Mouse (Mus musculus) lung, postnatal 10 days (tissue): Measurements from ENCODE around the gene Tmem120b.

ENCODE experiments used
- DNase-seq: peaks from one replicate; pipeline ENCODE4 v3.0.0; 2021

Gene Tmem120b

DNA sequence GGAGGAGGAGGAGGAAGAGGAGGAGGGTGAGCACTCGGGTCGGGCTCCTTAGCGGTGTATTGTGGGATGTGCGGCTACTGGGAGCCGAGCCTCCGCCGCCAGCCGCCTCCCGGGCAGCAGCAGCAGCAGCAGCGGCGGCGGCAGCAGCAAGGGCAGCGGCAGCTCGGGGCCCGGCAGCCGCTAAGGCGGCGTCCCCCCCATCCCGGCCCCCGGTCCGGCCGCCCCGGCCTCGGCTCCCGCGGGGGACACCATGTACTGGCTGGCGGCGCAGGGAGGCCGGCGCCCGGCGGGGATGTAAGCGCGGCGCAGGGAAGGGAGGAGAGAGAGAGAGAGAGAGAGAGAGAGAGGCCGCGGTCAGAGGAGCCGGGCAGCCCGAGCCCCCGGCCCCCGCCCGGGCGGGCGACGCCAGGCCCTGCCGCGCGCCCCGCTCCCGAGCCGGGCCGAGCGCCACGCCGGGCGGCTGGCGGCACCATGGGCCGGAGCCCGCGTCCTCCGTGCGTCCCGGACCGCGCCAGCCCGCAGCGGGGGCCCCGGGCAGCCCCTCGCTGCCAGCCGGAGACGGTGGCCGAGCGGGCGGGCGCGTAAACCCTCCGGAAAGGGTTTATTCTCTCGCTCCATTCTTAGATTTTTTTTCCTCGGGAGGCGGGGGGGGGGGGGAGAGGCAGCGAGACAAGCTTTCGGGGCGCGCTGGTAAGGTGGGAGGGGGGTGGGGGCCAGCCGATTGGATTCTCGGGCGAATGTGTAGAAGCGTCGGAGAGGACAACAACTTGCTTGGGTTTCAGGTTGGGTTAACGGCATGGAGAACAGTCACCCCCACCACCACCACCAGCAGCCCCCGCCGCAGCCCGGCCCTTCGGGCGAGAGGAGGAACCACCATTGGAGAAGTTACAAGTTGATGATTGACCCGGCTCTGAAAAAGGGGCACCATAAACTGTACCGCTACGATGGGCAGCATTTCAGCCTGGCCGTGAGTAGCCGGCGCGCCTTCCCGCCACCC is 74.2 kb downstream of the Tmem120b start, which contains the start of gene Setd1b:
TSS of gene Setd1b (plus strand) at position 33 of the 997 bp plus-strand sequence.
- DNase-seq = peak; percentile 69

- DNase-seq = peak; percentile 72
Observed at GRCm38 (mm10) chr5:123143251-123143970, 75.2 kb downstream of the Tmem120b start.

DNA sequence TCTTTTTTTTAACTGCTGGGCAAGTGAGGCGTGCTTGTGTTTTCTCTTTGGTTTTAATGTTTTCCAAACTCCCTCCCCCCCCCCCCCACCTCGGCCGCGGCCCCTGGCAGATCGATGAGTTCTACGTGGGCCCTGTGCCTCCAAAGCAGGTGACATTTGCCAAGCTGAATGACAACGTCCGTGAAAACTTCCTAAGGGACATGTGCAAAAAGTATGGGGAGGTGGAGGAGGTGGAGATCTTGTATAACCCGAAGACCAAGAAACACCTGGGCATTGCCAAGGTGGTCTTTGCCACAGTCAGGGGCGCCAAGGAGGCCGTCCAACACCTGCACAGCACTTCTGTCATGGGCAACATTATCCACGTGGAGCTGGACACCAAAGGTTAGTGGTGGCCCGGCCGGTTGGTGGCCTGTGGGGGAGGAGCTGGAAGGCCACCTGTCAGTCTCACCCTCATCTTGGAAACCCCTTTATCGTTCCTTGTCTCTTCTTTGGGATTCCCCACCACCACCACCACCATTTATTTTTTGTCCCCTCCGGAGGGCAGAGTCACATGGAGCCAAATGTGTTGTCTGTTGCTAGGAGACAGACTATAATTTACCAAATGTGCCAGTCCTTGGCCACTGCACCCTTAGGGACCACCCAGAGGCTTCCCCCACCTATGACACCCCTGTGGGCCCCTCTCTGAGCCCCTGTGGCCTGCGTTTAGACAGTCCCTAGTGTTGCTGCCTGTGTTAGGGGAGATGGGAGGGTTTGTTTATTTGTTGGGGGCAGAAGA is 75.9 kb downstream of the Tmem120b start:
- no peak for DNase-seq

- no peak for DNase-seq
Observed at GRCm38 (mm10) chr5:123144746-123145590, 76.8 kb downstream of the Tmem120b start.

GRCm38 (mm10) chr5:123146357-123146756 is 78.1 kb downstream of the Tmem120b start:
- no peak for DNase-seq

- DNase-seq = no peak
Observed at GRCm38 (mm10) chr5:123147569-123147968, 79.4 kb downstream of the Tmem120b start.

- no peak for DNase-seq
Observed at GRCm38 (mm10) chr5:123148073-123148722, 80.0 kb downstream of the Tmem120b start.

DNA sequence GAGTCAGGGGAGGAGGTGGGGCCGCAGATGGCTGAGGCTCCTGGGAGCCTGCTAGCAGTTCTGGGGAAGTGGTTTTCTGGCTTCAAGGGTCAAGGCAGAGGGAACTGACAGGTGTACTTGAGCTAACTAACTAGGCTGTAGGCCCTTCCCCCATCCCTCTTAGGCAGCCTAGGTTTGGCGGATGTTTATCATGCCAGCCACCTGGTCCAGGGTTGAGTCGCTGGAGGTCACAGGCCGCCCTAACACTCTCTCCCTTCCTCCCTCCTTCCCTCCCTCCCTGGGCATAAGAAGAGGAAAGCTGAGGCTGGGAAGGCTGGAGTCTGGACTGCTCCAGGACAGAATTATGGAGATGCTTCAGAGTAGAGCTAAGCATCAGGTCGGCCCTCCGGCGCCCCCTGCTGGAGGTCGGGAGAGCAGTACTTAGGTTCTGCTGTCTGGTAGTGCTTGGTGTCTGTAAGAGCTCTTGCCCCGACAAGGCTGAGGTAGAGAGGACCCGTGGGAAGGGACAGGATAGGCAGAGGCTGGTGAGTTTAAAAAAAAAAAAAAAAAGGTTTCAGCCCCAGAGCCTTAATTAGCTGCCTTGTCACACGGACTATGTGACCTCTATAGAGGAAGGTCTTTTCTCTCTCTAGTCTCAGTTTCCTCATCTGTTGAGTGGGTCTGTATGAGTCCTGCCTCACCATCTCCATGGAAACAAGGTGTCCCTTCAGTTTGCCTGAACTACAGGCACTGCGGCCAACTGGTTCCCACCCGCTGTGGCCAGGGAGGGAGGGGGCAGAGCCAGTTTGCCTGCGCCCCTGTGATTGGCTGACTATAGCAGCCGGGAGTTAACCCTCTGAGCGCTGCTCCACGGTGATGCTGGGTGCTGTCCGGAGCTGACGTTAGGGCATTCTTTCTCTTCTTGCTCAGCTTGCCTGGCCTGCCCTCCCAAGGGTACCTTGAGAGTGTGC is 81.5 kb downstream of the Tmem120b start:
- peak; percentile 94 for DNase-seq

DNA sequence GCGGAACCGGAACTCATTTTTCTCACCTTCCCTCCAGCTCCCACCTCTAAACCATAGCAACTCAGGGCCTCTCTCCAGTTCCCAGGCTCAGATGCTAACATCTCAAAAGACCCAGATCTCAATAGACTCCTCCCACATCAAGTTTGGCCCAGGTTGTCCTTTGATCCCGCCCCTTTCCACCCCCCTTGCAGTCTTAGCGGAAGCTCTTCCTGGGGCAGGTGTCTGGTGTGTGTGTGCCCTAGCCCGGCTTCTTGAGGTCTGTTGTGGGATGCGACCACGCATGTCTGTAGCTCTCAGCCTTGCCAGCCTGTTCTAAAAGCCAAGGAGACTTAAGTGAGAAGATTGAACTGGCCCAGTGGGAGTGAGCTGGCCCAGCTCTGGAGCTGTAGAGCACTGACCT is 82.4 kb downstream of the Tmem120b start:
- DNase-seq = peak; percentile 52

DNA sequence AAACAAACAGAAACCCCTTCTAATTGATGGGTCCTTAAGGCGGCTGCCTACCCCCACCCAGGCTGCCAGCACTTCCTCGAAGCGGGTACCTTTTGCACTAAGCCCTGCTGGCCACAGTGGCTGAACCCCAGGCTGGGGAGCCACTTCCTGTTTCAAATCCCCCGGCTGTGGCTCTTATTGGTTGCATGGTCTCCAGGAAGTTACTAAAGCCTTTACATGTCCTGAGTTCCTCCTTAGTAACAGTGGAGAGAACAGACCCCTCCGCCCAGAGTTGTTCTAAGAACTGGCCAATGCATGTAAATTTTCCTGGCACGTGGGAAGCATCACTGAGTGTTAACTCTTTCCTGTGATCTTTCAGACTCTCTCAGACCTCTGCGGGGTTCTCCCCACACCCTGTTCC is 82.9 kb downstream of the Tmem120b start:
- peak; percentile 63 for DNase-seq

GRCm38 (mm10) chr5:123151707-123152362 is 83.6 kb downstream of the Tmem120b start:
- no peak for DNase-seq

DNA sequence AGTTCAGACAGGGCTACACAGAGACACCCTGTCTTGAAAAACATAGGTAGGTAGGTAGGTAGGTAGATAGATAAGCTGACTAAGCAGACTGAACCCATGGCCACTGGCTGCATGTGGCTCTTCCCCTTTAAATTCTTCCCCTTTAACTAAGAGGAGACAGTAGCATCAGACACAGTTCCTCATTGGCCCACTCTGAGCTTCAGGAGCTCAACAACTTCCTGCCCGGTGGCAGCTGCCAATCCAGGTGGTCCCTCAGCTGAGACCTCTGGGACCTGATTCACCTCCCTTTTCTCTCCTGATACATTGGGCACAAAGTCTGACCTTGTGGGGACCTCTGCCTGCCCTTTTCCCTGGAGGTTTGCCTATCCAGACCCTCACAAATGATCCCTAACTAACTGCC is 84.7 kb downstream of the Tmem120b start:
- DNase-seq = no peak

DNA sequence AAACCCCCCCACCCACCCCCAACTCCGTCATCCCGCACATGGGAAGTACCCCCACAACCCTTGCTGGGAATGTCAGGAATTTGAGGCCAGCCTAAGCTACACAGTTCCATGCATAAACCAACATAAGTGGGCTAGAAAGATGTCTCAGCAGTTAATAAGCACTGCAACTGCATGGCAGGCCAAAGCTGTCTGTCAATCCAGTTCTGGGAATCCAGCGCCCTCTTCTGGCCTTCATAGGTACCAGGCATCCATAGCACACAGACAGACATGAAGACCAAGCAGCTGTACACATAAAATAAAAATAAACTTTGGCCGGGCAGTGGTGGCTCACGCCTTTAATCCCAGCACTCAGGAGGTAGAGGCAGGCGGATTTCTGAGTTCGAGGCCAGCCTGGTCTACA is 87.2 kb downstream of the Tmem120b start:
- peak; percentile 87 for DNase-seq

DNA sequence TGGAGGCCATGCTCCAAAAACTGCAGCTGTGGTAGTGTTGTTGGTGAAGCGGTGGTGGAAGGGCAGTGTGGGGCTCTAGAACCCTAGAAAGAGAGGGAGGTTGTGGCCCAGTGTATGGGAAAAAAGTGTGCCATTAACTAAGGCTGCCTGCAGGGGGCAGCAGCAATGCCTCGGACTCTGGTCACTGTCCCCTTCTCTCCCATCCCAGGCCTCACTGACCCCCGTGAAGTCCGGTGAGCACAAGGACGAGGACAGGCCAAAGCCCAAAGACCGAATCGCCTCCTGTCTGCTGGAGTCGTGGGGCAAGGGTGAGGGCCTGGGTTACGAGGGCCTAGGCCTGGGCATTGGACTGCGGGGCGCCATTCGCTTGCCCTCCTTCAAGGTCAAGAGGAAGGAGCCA is 88.5 kb downstream of the Tmem120b start:
- DNase-seq = no peak

GRCm38 (mm10) chr5:123157972-123158371 is 89.8 kb downstream of the Tmem120b start:
- no peak for DNase-seq

DNA sequence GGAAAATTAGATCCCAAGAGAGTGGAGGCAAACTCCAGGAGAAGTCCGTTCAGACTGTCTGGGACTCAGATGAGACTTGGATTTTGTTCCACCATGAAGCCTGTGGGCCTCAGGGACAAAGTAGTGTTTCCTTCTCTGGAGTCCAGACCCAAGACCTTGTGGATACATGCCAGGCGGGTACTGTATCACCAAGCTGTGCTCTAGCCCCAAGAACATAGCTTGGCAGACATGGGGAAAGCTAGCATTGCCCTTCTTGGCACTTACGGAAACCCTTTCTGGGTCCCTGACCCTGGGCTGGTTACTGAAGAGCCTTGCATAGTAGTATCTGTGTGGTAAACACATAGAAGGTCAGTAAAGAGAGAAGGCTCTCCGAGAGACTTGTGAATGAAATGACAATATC is 91.2 kb downstream of the Tmem120b start:
- DNase-seq = no peak

DNA sequence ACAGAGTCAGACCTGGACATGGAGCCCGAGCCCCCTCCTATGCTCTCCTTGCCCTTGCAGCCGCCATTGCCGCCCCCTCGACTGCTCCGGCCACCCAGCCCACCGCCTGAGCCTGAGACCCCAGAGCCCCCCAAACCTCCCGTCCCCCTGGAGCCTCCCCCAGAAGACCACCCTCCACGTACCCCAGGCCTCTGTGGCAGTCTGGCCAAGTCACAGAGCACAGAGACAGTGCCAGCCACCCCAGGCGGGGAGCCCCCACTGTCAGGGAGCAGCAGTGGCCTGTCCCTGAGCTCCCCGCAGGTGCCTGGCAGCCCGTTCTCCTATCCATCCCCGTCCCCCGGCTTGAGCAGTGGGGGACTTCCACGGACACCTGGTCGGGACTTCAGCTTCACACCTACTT is 91.7 kb downstream of the Tmem120b start:
- DNase-seq = no peak

- DNase-seq = no peak
Observed at GRCm38 (mm10) chr5:123160341-123160740, 92.1 kb downstream of the Tmem120b start.

DNA sequence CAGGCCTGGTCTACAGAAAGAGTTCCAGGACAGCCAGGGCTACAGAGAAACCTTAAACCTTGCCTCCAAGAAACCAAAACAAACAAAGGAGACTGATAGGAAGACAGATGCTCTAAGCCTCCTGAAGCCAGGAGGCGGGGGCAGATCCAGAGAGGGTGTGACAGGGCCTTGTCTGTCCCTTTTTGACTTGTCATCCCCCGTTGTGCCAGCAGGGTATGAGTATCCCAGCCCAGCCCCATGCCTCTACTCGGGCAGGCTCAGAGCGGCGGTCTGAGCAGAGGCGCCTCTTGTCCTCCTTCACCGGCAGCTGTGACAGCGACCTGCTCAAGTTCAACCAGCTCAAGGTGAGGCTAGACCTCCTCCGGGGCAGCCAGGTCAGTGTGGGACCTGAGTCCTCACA is 94.7 kb downstream of the Tmem120b start:
- no peak for DNase-seq

- no peak for DNase-seq
Observed at GRCm38 (mm10) chr5:123166437-123166836, 98.2 kb downstream of the Tmem120b start.
